Mouse (Mus musculus) heart, postnatal 0 days (tissue): ENCODE measurements at regions not wholly inside any gene's neighbourhood (a gene's known extent, or its start where the extent isn't known, plus 50 kb on each side); places are given as distances from the start of the nearest gene placed in this dataset.

Experiments
- ATAC-seq: fragments of 200-750 bp; cut with Nextera tagmentation; 2 replicates; pipeline ENCODE4 v1.8.0; 2017; ENCODE audit warnings: low read depth, moderate number of reproducible peaks, moderate library complexity; ENCODE audit not compliant: insufficient read depth
- DNase-seq: peaks from one replicate; pipeline ENCODE4 v3.0.0-alpha.2; 2016; ENCODE audit warnings: low spot score
- H3K27ac ChIP-seq: fragments of 300-500 bp; sonication (generic); 2 replicates; pipeline ENCODE4 v1.5.1; 2014; ENCODE audit warnings: low read depth, mild to moderate bottlenecking
- H3K27me3 ChIP-seq: fragments of 300-500 bp; sonication (generic); 2 replicates; pipeline ENCODE4 v1.6.1; 2014; ENCODE audit warnings: low read length, mixed read lengths; ENCODE audit not compliant: control insufficient read depth, insufficient read depth
- H3K36me3 ChIP-seq: fragments of 300-500 bp; sonication (generic); replicated peaks from 2 replicates; pipeline ENCODE4 v1.6.1; 2014; ENCODE audit warnings: low read length, mixed read lengths; ENCODE audit not compliant: control insufficient read depth, insufficient read depth
- H3K4me1 ChIP-seq: fragments of 300-500 bp; sonication (generic); 2 replicates; pipeline ENCODE4 v1.6.1; 2014; ENCODE audit warnings: antibody characterized with exemption; ENCODE audit not compliant: control insufficient read depth, insufficient read depth
- H3K4me2 ChIP-seq: fragments of 300-500 bp; sonication (generic); 2 replicates; pipeline ENCODE4 v1.6.1; 2014; ENCODE audit warnings: low read depth, mild to moderate bottlenecking, low read length, moderate library complexity
- H3K4me3 ChIP-seq: fragments of 300-500 bp; sonication (generic); 2 replicates; pipeline ENCODE4 v1.5.1; 2014; ENCODE audit warnings: low read depth, low read length
- H3K9ac ChIP-seq: fragments of 300-500 bp; sonication (generic); replicated peaks from 2 replicates; pipeline ENCODE4 v1.6.1; 2014; ENCODE audit warnings: low read depth, low read length, mixed read lengths
- H3K9me3 ChIP-seq: fragments of 300-500 bp; sonication (generic); replicated peaks from 2 replicates; pipeline ENCODE4 v1.6.1; 2016; ENCODE audit warnings: low read length; ENCODE audit not compliant: control insufficient read depth
- CTCF ChIP-seq: IDR thresholded peaks from 2 replicates; pipeline ENCODE4 v1.5.1; 2016; ENCODE audit warnings: antibody characterized with exemption, control low read depth, low read depth
- EP300 ChIP-seq: IDR thresholded peaks from 2 replicates; pipeline ENCODE4 v1.6.1; 2016; ENCODE audit warnings: antibody characterized with exemption, low read depth
- WGBS: fragments of 180-500 bp; shearing (Covaris S2); extraction: QIAGEN DNeasy Blood & Tissue Kit; methylation state at CpG from one replicate; pipeline ENCODE4 v1.1.7; 2014; 5-methylcytosine and 5-hydroxymethylcytosine counted together

GRCm38 (mm10) chr16:29814039-29814438 lies 234.9 kb downstream of the Opa1 start:
- H3K9me3 ChIP-seq: no peaks in the 10 kb centered on the region
- 2% methylated on average over 31 of the region's 32 CpGs for WGBS
- peak overlapping the region; percentile 59 for H3K9ac ChIP-seq
- peak; percentile 81 for DNase-seq
- H3K4me3 ChIP-seq: peak overlapping the region; percentile 56
- H3K4me2 ChIP-seq: peak overlapping the region; percentile 95
- ATAC-seq: peak; percentile 81
- no peaks in the 10 kb centered on the region for H3K36me3 ChIP-seq
- H3K27ac ChIP-seq: peak overlapping the region; percentile 70
- peaks cover 34% of the 10 kb centered on the region for H3K27me3 ChIP-seq
- TF ChIP-seq CTCF: peak; percentile 59
- no peak for TF ChIP-seq EP300
- no peaks in the 10 kb centered on the region; the same call in 1 of the 2 replicates for H3K4me1 ChIP-seq

DNA sequence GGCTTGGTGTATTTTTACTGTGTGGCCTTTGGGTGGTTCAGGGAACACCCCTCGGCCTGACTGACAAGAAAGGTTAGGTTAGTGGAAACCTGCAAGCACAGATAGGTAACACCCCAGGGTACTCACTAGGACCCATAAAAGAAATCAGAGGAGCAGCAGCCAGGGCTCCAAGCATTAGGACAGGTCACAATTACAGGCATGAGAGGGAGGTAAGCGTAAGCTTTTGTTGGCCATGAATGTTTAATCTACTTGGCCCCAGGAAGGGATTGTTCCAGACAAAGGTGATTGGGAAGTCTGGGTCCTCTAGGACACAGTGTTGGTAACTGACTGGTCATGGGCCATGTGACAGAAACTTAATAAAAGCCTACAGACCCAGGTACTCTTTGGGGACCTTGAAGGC lies 235.5 kb downstream of the Opa1 start:
- WGBS: 76% methylated on average over 2 of the region's 2 CpGs
- no peak overlapping the region for H3K4me2 ChIP-seq

GRCm38 (mm10) chr16:29815200-29815599 lies 236.1 kb downstream of the Opa1 start:
- WGBS: 92% methylated on average over 2 of the region's 2 CpGs
- TF ChIP-seq EP300: no peak
- TF ChIP-seq CTCF: no peak
- no peak overlapping the region for H3K4me2 ChIP-seq
- ATAC-seq: no peak
- H3K4me1 ChIP-seq: no peaks in the 10 kb centered on the region; the same call in 1 of the 2 replicates
- no peaks in the 10 kb centered on the region for H3K9me3 ChIP-seq
- no peak overlapping the region for H3K4me3 ChIP-seq
- H3K27ac ChIP-seq: no peak overlapping the region
- H3K9ac ChIP-seq: no peak overlapping the region
- no peaks in the 10 kb centered on the region for H3K36me3 ChIP-seq
- no peak for DNase-seq
- H3K27me3 ChIP-seq: peaks cover 28% of the 10 kb centered on the region

More for the DNA sequence above, 235.5 kb downstream of the Opa1 start:
- Histone ChIP-seq H3K27me3 (peaks cover 33% of the 10 kb centered on the region), H3K27ac (no peak overlapping the region), H3K9ac (no peak overlapping the region), H3K36me3 (no peaks in the 10 kb centered on the region), H3K4me3 (no peak overlapping the region), H3K9me3 (no peaks in the 10 kb centered on the region), H3K4me1 (no peaks in the 10 kb centered on the region; the same call in 1 of the 2 replicates)
- TF ChIP-seq EP300 (no peak), CTCF (no peak)
- DNase-seq: no peak
- no peak for ATAC-seq

- TF ChIP-seq EP300: no peak
- no peak for TF ChIP-seq CTCF
- Histone ChIP-seq H3K27me3 (peaks cover 22% of the 10 kb centered on the region), H3K36me3 (no peaks in the 10 kb centered on the region), H3K4me2 (no peak overlapping the region), H3K27ac (no peak overlapping the region), H3K4me1 (no peaks in the 10 kb centered on the region; the same call in 1 of the 2 replicates), H3K4me3 (no peak overlapping the region), H3K9ac (no peak overlapping the region), H3K9me3 (no peaks in the 10 kb centered on the region)
- 85% methylated on average over 10 of the region's 10 CpGs for WGBS
- no peak for DNase-seq
- ATAC-seq: no peak
These were observed 236.7 kb downstream of the Opa1 start for GRCm38 (mm10) chr16:29815632-29816337.

DNA sequence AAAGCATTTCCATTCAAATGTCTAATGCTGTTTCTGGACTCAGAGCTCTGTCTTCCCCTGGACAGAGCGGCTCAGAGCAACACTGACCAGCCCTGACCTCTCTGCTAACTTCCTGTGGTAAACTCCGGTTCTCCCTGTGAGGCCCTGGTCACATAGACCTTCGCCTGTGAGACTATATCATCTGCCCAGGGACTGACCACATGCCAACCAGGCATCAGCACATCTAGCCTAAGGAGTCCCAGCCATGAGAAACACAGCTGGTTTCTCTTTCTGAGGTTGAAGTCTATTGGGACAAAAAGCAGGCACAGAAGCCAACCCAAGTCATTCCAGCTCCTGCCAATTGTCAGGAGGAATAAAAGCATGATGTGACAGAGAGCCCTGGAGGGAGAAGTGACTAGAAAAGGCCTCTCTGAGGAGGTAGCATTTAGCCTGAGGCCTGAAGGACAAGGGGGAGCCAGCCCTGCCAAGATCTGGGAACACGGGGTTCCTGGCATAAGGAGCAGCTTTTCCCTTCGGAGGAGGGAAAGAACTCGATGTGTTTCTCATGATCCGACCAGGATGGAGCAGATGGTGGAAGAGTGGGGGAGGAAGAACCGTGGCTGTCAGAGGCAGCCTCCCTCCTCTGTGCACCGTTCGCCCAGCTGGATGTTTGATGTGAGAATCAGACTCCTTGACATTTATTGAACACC lies 237.7 kb downstream of the Opa1 start:
- WGBS: 61% methylated on average over 10 of the region's 10 CpGs
- Histone ChIP-seq H3K4me2 (no peak overlapping the region), H3K27me3 (peaks cover 19% of the 10 kb centered on the region), H3K36me3 (no peaks in the 10 kb centered on the region), H3K27ac (no peak overlapping the region), H3K4me3 (no peak overlapping the region), H3K9me3 (no peaks in the 10 kb centered on the region), H3K9ac (no peak overlapping the region), H3K4me1 (no peaks in the 10 kb centered on the region; the same call in 1 of the 2 replicates)
- DNase-seq (peak; percentile 51), ATAC-seq (peak; percentile 37)
- TF ChIP-seq EP300: no peak
- TF ChIP-seq CTCF: no peak
